Mouse (Mus musculus) limb, embryonic 14.5 days (tissue): ENCODE results near the gene Gm11985. TPM values are rescaled to one million over a fixed set of nuclear protein-coding genes. Genes with fewer than 3 reads are reported as not detected.
"Not testable (repeated sequence)": the region's sequence is repeated elsewhere in the genome, so short reads cannot be mapped to it uniquely, and the experiment has no call there.

Source experiments
- ATAC-seq: fragments of 200-750 bp; cut with Nextera tagmentation; 2 replicates; pipeline ENCODE4 v1.8.0; 2017; ENCODE audit warnings: low read depth, moderate number of reproducible peaks, moderate TSS enrichment; ENCODE audit not compliant: low FRiP score
- DNase-seq: peaks from one replicate; pipeline ENCODE4 v3.0.0-alpha.2; 2015; ENCODE audit warnings: low spot score
- H3K27ac ChIP-seq: fragments of 300-500 bp; sonication (generic); replicated peaks from 2 replicates; pipeline ENCODE4 v1.5.1; 2014; ENCODE audit warnings: low read depth, mild to moderate bottlenecking, low read length, moderate library complexity, mixed read lengths
- H3K27me3 ChIP-seq: fragments of 300-500 bp; sonication (generic); 2 replicates; pipeline ENCODE4 v1.6.1; 2014; ENCODE audit warnings: low read length, mixed read lengths; ENCODE audit not compliant: control insufficient read depth, insufficient read depth
- H3K36me3 ChIP-seq: fragments of 300-500 bp; sonication (generic); 2 replicates; pipeline ENCODE4 v1.6.1; 2014; ENCODE audit warnings: mild to moderate bottlenecking, low read length, moderate library complexity, mixed read lengths; ENCODE audit not compliant: control insufficient read depth, insufficient read depth
- H3K4me1 ChIP-seq: fragments of 300-500 bp; sonication (generic); 2 replicates; pipeline ENCODE4 v1.6.1; 2014; ENCODE audit warnings: antibody characterized with exemption, low read length, mixed read lengths; ENCODE audit not compliant: control insufficient read depth, insufficient read depth
- H3K4me2 ChIP-seq: fragments of 300-500 bp; sonication (generic); replicated peaks from 2 replicates; pipeline ENCODE4 v1.6.1; 2014; ENCODE audit warnings: low read depth, mild to moderate bottlenecking, low read length, moderate library complexity; ENCODE audit not compliant: severe bottlenecking
- H3K4me3 ChIP-seq: fragments of 300-500 bp; sonication (generic); replicated peaks from 2 replicates; pipeline ENCODE4 v1.5.1; 2014; ENCODE audit warnings: low read length
- H3K9ac ChIP-seq: fragments of 300-500 bp; sonication (generic); 2 replicates; pipeline ENCODE4 v1.6.1; 2014; ENCODE audit warnings: mild to moderate bottlenecking, low read depth, low read length, moderate library complexity; ENCODE audit not compliant: severe bottlenecking
- H3K9me3 ChIP-seq: fragments of 300-500 bp; sonication (generic); 2 replicates; pipeline ENCODE4 v1.6.1; 2016; ENCODE audit warnings: low read length; ENCODE audit not compliant: control insufficient read depth
- POLR2A ChIP-seq: fragments of 200-500 bp; IDR thresholded peaks from 2 replicates; pipeline ENCODE4 v1.8.0; 2012; ENCODE audit warnings: inconsistent platforms, mild to moderate bottlenecking, moderate library complexity, borderline replicate concordance; ENCODE audit not compliant: insufficient read depth, insufficient read length; ENCODE audit errors: extremely low read depth
- WGBS: fragments of 180-500 bp; shearing (Covaris S2); extraction: QIAGEN DNeasy Blood & Tissue Kit; methylation state at CpG from one replicate; pipeline ENCODE4 v1.1.7; 2014; 5-methylcytosine and 5-hydroxymethylcytosine counted together
- polyA plus RNA-seq, 2 experiments: library from polyadenylated mRNA; depleted of rRNA in 1 of 2; stranded (reverse) in 1 of 2; unstranded in 1 of 2; fragments of >200 nt; fragmentation: Nextera tagmentation in 1 of 2; extraction: Ambion mirVana in 1 of 2; gene quantifications; 2 replicates each; pipeline versions ENCODE4 v1.2.1 to v1.2.3; 2012 to 2014

Gm11985 gene
- polyA plus RNA-seq, 2 experiments: 0.06 TPM; not detected in 1

DNA sequence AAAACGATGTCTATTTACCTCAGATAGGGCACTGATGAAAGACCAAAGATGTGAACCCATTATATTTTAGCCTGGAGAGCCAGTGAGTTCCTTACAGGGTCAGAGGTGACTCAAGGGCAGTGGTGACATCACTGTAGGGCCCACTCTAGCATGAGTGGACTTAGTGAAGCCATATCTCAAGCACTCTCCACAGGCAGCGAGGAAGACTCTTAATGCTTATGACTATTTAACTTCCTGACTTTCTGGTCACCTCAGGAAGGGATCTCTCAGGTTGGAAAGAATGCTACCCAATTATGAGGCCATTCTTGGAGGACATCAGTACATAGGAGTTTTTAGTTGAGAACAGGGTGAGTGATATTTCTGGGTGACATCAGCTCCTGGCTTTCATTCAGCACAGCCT lies 45.0 kb upstream of the Gm11985 start:
- Histone ChIP-seq H3K4me3 (no peak overlapping the region), H3K27ac (no peak overlapping the region), H3K9me3 (no peaks in the 10 kb centered on the region), H3K27me3 (no peaks in the 10 kb centered on the region), H3K36me3 (no peaks in the 10 kb centered on the region), H3K9ac (no peak overlapping the region), H3K4me2 (no peak overlapping the region), H3K4me1 (no peaks in the 10 kb centered on the region)
- DNase-seq (no peak), ATAC-seq (no peak)
- 87% methylated on average over 2 of the region's 2 CpGs for WGBS
- no peak for TF ChIP-seq POLR2A

DNA sequence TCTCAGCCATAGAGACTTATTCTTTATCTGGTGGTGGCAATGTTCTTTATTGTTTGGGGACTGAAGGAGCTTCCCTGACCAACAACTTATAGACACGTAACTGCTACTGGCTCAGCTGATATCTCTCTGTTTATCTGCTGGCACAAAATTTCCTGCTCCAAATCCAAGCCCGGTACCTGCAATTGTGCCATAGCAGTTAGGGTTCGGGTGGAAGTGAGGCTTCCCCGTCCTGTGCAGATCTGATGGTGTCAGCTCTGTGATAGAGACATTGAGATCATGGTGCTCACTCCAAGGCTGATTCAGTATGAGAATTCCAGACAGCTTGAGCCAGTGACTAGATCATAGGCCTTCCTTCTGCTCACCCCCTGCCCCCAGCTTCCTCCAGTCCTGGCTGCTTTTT lies 43.6 kb upstream of the Gm11985 start:
- H3K9ac ChIP-seq: no peak overlapping the region
- H3K27ac ChIP-seq: no peak overlapping the region
- H3K4me1 ChIP-seq: peaks cover under 1% of the 10 kb centered on the region; the same call in 1 of the 2 replicates
- ATAC-seq (no peak), DNase-seq (no peak)
- no peaks in the 10 kb centered on the region for H3K36me3 ChIP-seq
- WGBS: 91% methylated on average over 4 of the region's 4 CpGs
- H3K9me3 ChIP-seq: no peaks in the 10 kb centered on the region
- no peaks in the 10 kb centered on the region for H3K27me3 ChIP-seq
- no peak overlapping the region for H3K4me2 ChIP-seq
- no peak overlapping the region for H3K4me3 ChIP-seq
- no peak for TF ChIP-seq POLR2A

DNA sequence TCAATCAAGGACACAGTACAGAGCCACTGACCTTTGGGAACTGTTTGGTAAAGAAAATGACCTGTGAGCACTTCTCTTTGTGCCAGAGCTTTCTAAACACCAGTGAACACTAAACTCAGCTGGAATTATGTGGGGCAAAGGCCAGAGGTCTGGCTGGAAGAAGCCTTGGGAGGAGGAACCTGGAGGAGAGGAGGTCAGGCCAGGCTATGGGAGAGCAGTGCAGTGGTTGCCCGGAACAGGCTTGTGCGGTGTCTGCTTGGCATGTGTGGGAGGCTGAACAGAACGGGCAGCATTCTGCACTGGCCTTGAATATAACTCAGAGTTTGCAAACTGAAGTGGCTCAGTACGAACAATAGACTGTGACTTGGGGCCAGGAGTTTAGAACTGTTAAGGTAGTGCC lies 41.6 kb upstream of the Gm11985 start:
- Histone ChIP-seq H3K4me3 (no peak overlapping the region), H3K36me3 (no peaks in the 10 kb centered on the region), H3K4me1 (peaks cover 4% of the 10 kb centered on the region; the same call in 1 of the 2 replicates), H3K9ac (no peak overlapping the region), H3K9me3 (no peaks in the 10 kb centered on the region), H3K4me2 (no peak overlapping the region), H3K27ac (no peak overlapping the region), H3K27me3 (no peaks in the 10 kb centered on the region)
- 83% methylated on average over 4 of the region's 4 CpGs for WGBS
- no peak for TF ChIP-seq POLR2A
- ATAC-seq (no peak), DNase-seq (no peak)

DNA sequence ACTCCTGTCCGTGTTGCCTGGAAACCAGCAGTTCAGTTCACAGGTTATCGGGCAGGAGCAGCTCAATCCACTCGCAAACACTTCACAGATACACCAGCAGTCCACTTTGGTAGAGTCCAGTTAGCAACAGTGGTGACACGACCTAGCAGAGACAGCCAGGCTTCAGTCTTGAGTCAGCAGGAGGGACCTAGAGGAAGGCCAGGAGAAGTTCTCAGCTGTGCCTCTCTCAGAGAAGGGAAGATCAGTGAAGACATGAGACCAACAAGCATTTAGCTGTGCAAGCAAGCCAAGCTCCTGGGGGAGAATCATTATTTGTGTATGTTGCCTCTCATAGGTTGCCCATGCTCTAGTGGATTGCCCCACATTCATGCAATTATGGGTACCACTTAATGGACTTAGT lies 39.7 kb upstream of the Gm11985 start:
- no peak for TF ChIP-seq POLR2A
- no peaks in the 10 kb centered on the region for H3K9me3 ChIP-seq
- 85% methylated on average over 4 of the region's 4 CpGs for WGBS
- no peak overlapping the region for H3K27ac ChIP-seq
- H3K9ac ChIP-seq: no peak overlapping the region
- H3K4me1 ChIP-seq: peaks cover 4% of the 10 kb centered on the region; the same call in 1 of the 2 replicates
- H3K4me3 ChIP-seq: no peak overlapping the region
- ATAC-seq: no peak
- no peaks in the 10 kb centered on the region for H3K36me3 ChIP-seq
- no peak overlapping the region for H3K4me2 ChIP-seq
- no peaks in the 10 kb centered on the region for H3K27me3 ChIP-seq
- DNase-seq: no peak

- WGBS: 65% methylated on average over 7 of the region's 7 CpGs
- peak; percentile 40 for DNase-seq
- no peak for TF ChIP-seq POLR2A
These were observed 38.6 kb upstream of the Gm11985 start for GRCm38 (mm10) chr11:7226810-7227550.

GRCm38 (mm10) chr11:7226200-7226599 lies 37.8 kb upstream of the Gm11985 start:
- Histone ChIP-seq H3K27ac (no peak overlapping the region), H3K4me1 (peaks cover 4% of the 10 kb centered on the region; the same call in 1 of the 2 replicates), H3K27me3 (no peaks in the 10 kb centered on the region), H3K9me3 (no peaks in the 10 kb centered on the region), H3K4me3 (no peak overlapping the region), H3K36me3 (no peaks in the 10 kb centered on the region), H3K4me2 (no peak overlapping the region), H3K9ac (no peak overlapping the region)
- no peak for DNase-seq
- WGBS: 62% methylated on average over 2 of the region's 2 CpGs
- ATAC-seq: no peak
- no peak for TF ChIP-seq POLR2A

More at GRCm38 (mm10) chr11:7226810-7227550, 38.6 kb upstream of the Gm11985 start:
- no peaks in the 10 kb centered on the region for H3K9me3 ChIP-seq
- peaks cover 4% of the 10 kb centered on the region; the same call in 1 of the 2 replicates for H3K4me1 ChIP-seq
- no peaks in the 10 kb centered on the region for H3K27me3 ChIP-seq
- no peak overlapping the region for H3K9ac ChIP-seq
- H3K4me3 ChIP-seq: no peak overlapping the region
- no peak overlapping the region for H3K4me2 ChIP-seq
- peak; percentile 79 for ATAC-seq
- H3K27ac ChIP-seq: no peak overlapping the region
- H3K36me3 ChIP-seq: no peaks in the 10 kb centered on the region

DNA sequence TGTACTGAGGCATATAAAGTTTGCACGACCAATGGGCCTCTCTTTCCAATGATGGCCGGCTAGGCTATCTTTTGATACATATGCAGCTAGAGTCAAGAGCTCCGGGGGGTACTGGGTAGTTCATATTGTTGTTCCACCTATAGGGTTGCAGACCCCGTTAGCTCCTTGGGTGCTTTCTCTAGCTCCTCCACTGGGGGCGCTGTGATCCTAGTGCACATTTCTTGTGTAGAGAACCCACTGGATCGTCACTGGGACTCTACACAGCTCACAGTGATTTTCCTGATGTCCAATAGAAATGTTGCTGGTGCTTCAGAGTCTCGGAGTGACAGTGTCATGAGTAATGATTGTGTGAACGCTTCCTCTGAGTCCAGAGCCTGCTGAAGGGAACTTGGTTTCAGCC lies 33.5 kb upstream of the Gm11985 start:
- not testable (repeated sequence) for H3K27ac ChIP-seq, ATAC-seq, H3K36me3 ChIP-seq, H3K9me3 ChIP-seq, H3K9ac ChIP-seq, H3K27me3 ChIP-seq, DNase-seq, H3K4me2 ChIP-seq, H3K4me3 ChIP-seq, H3K4me1 ChIP-seq
- WGBS: 75% methylated on average over 8 of the region's 8 CpGs
